Mouse (Mus musculus): ENCODE measurements around the gene Pdgfb. TPM values are rescaled to one million over a fixed set of nuclear protein-coding genes. Genes with fewer than 3 reads are reported as not detected.
A peak's percentile ranks its signal among the peaks of the same experiment; 100 is the strongest.

The Pdgfb gene
- polyA plus RNA-seq, 1 experiment from 2014 or later, result 2.5 TPM

GRCm38 (mm10) chr15:79947681-79948080 lies 67.1 kb downstream of the Pdgfb start:
- Histone ChIP-seq H3K27me3 (peaks cover 5% of the 10 kb centered on the region; the same call in 1 of the 2 replicates), H3K36me3 (no peaks in the 10 kb centered on the region), H3K9ac (no peak overlapping the region), H3K27ac (no peak overlapping the region), H3K4me2 (replicated peaks) (no peak overlapping the region), H3K9me3 (replicated peaks) (no peaks in the 10 kb centered on the region), H3K4me3 (no peak overlapping the region), H3K4me1 (peaks cover 28% of the 10 kb centered on the region)
- ATAC-seq (ENCODE audit: low FRiP score), result no peak
- 75% methylated on average over 6 of the region's 6 CpGs for WGBS

- no peak for ATAC-seq (ENCODE audit: low FRiP score)
- peaks cover 23% of the 10 kb centered on the region for H3K4me1 ChIP-seq
- 53% methylated on average over 9 of the region's 9 CpGs for WGBS
These were observed 68.0 kb downstream of the Pdgfb start for GRCm38 (mm10) chr15:79946790-79947189.

GRCm38 (mm10) chr15:79946022-79946421 lies 68.8 kb downstream of the Pdgfb start:
- peaks cover 16% of the 10 kb centered on the region for H3K4me1 ChIP-seq
- no peaks in the 10 kb centered on the region for H3K9me3 ChIP-seq (replicated peaks)
- no peak overlapping the region for H3K27ac ChIP-seq
- H3K9ac ChIP-seq, result no peak overlapping the region
- no peaks in the 10 kb centered on the region for H3K36me3 ChIP-seq
- ATAC-seq (ENCODE audit: low FRiP score), result peak; percentile 52; the same call in 1 of the 2 replicates
- H3K4me2 ChIP-seq (replicated peaks), result no peak overlapping the region
- WGBS, result 5% methylated on average over 4 of the region's 4 CpGs
- no peaks in the 10 kb centered on the region for H3K27me3 ChIP-seq
- H3K4me3 ChIP-seq, result no peak overlapping the region

More at GRCm38 (mm10) chr15:79946790-79947189, 68.0 kb downstream of the Pdgfb start:
- Histone ChIP-seq H3K4me2 (replicated peaks) (no peak overlapping the region), H3K27ac (no peak overlapping the region), H3K9me3 (replicated peaks) (no peaks in the 10 kb centered on the region), H3K27me3 (no peaks in the 10 kb centered on the region; the same call in 1 of the 2 replicates), H3K4me3 (no peak overlapping the region), H3K9ac (no peak overlapping the region), H3K36me3 (no peaks in the 10 kb centered on the region)

Small RNAs within 50 kb of the gene (microRNA-seq; reads per million reads assigned to microRNA genes)
- gene Mir7213, result 1.6 reads per million

Other genes starting within 250 kb of the Pdgfb start
- gene Dnal4, start 237.1 kb downstream of the Pdgfb start, polyA plus RNA-seq (2016; fragmentation: Nextera tagmentation; extraction: Ambion mirVana), result 76.8 and 78.1 TPM in 2 replicates
- gene Nptxr, start 210.2 kb downstream of the Pdgfb start, polyA plus RNA-seq (2016; fragmentation: Nextera tagmentation; extraction: Ambion mirVana), result 13.1 TPM in 2 replicates
- gene Npcd, start 180.7 kb downstream of the Pdgfb start, polyA plus RNA-seq (2016; fragmentation: Nextera tagmentation; extraction: Ambion mirVana), result 0.61 TPM in 1 of 2 replicates, not detected in the other
- 34.7 and 38.0 TPM in 2 replicates for gene Cbx6, start 180.3 kb downstream of the Pdgfb start, polyA plus RNA-seq (2016; fragmentation: Nextera tagmentation; extraction: Ambion mirVana)
- gene Apobec3, start 123.3 kb downstream of the Pdgfb start, polyA plus RNA-seq (2016; fragmentation: Nextera tagmentation; extraction: Ambion mirVana), result 8.4 and 8.6 TPM in 2 replicates
- 3.1 and 4.2 TPM in 2 replicates for gene Cbx7, start 43.9 kb downstream of the Pdgfb start, polyA plus RNA-seq (2016; fragmentation: Nextera tagmentation; extraction: Ambion mirVana)
- gene Syngr1, start 76.4 kb upstream of the Pdgfb start, polyA plus RNA-seq (2016; fragmentation: Nextera tagmentation; extraction: Ambion mirVana), result 11.6 and 14.3 TPM in 2 replicates
- gene Rpl3, start 76.9 kb upstream of the Pdgfb start, polyA plus RNA-seq (2016; fragmentation: Nextera tagmentation; extraction: Ambion mirVana), result 642 and 670 TPM in 2 replicates
- 42.1 and 44.0 TPM in 2 replicates for gene Tab1, start 118.2 kb upstream of the Pdgfb start, polyA plus RNA-seq (2016; fragmentation: Nextera tagmentation; extraction: Ambion mirVana)
- 12.0 and 12.2 TPM in 2 replicates for gene Mgat3, start 158.7 kb upstream of the Pdgfb start, polyA plus RNA-seq (2016; fragmentation: Nextera tagmentation; extraction: Ambion mirVana)
- gene Mief1, start 219.0 kb upstream of the Pdgfb start, polyA plus RNA-seq (2016; fragmentation: Nextera tagmentation; extraction: Ambion mirVana), result 41.3 and 43.8 TPM in 2 replicates
- not detected in 2 replicates for gene AC140267.1, start 220.9 kb upstream of the Pdgfb start, polyA plus RNA-seq (2016; fragmentation: Nextera tagmentation; extraction: Ambion mirVana)
- 115 and 128 TPM in 2 replicates for gene Atf4, start 240.2 kb upstream of the Pdgfb start, polyA plus RNA-seq (2016; fragmentation: Nextera tagmentation; extraction: Ambion mirVana)
- 59.9 and 65.8 TPM in 2 replicates for gene Rps19bp1, start 249.3 kb upstream of the Pdgfb start, polyA plus RNA-seq (2016; fragmentation: Nextera tagmentation; extraction: Ambion mirVana)